Mouse (Mus musculus) adrenal gland (tissue): Measurements from ENCODE around the gene Rho.

Source experiments
- intact Hi-C: fragments of 180-260 bp; cut with DNase I; formaldehyde crosslinking; loops from one replicate; pipeline ENCODE4 v1.15.1; 2025
- long read RNA-seq, 2 experiments: library from polyadenylated mRNA; unstranded; transcript quantifications; one replicate each; pipeline ENCODE4 v2.0.0; 2020; ENCODE audit warnings: borderline replicate concordance in 1 of 2; ENCODE audit not compliant: insufficient replicate concordance in 1 of 2

Rho gene
- long read RNA-seq, experiment 1, result 0 reads
- long read RNA-seq, experiment 2, partial matches to known transcripts, result 0 of 1 reads
- long read RNA-seq, experiment 2, other reads (novel, unspliced or antisense), result 1 of 1 reads

DNA sequence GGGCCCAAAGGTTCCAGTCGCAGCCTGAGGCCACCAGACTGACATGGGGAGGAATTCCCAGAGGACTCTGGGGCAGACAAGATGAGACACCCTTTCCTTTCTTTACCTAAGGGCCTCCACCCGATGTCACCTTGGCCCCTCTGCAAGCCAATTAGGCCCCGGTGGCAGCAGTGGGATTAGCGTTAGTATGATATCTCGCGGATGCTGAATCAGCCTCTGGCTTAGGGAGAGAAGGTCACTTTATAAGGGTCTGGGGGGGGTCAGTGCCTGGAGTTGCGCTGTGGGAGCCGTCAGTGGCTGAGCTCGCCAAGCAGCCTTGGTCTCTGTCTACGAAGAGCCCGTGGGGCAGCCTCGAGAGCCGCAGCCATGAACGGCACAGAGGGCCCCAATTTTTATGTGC is at the start of gene Rho:
Gene Rho (plus strand): TSS at position 110 of the 400 bp plus-strand sequence.
- intact Hi-C loops, result no loop called here

DNA sequence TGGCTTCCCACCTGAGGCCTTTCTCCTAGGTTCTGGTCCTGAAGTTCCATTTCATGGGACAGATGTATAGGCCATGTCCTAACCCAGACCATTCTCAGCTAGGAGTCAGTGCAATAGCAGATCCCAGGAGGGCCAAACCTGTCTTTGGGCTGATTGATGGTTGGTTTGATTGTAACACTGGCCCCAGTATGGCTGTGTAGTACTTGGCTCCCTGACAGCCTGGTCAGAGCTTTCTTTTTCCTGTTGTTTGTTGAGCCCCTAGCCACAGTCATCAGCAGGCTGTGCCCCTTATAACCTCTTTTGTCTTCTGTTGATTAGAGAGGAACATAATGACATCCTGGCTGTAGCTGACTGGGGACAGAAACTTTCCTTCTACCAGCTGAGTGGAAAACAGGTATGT is 47.5 kb upstream of the Rho start:
- intact Hi-C loops, result no loop called here

DNA sequence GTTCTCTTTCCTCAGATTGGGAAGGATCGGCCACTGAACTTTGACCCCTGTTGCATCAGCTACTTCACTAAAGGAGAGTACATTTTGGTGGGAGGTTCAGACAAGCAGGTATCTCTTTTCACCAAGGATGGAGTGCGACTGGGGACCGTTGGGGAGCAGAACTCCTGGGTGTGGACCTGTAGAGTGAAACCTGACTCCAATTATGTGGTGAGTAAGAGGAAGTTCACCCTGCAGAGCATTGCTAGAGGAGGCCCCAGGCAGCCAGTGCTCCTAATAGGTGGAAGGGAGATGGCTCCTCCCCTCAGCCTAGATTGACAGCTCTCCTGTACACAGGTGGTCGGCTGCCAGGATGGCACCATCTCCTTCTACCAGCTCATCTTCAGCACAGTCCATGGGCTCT is 44.7 kb upstream of the Rho start:
- intact Hi-C loops, result no loop called here

DNA sequence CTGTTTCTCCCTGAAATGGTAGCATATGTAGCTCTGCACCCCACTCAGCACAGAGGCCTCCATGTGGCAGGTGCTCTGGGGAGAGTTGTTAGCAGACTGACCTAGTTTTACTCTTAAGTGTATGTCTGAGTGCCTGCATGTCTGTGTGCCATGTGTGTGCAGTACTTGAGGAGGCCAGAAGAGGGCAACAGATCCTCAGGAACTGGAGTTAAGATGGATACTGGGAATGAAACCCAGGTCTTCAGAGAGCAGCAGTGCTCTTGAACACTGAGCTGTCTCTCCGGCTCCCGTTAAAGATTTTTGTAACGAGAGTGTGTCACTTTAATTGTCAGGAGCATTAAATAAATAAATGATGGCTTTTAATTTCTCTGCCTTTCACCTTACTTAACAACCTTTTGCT is 43.3 kb upstream of the Rho start:
- intact Hi-C loops, result no loop called here

DNA sequence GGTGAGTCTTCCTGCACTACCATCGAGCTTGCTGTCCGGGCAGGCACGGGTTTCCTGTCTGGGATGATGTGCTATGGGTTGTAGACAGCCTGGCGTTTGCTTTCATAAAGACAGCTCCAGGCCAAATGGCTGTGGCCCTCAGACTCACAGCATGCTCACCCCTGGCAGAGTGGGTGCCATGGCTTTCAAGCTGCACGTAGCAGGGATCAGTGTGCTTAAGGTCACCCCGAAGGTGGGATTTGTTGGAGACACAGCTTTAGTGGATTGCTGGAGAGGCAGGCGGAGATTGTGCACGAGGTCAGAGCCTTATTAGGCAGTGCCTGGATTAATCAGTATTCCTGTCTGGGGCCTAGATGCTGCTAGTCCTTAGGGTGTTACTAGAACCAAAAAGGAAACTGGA is 40.9 kb upstream of the Rho start:
- intact Hi-C loops, result loop anchor here (10.0 kb wide), 1 partner anchor 234 kb away; no protein-coding TSS in a partner anchor

DNA sequence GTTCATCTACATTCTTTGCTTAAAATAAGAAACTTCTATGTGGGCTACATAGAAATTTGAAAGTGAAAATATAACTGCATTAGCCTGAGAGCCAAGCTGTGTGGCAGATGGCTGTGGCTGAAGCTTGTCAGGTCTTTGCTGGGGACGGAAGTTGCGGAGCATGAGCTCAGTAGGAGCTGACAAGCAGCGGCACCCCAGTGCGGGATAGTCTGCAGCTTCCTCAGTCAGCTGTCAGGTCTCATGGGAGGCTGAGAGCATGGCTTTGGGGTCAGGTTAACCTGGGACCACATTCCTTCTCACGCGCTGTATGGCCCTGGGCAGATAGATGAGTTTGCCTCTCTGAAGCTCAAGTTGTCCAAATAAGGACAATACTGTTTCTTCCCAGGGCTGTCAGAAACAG is 40.5 kb upstream of the Rho start:
- intact Hi-C loops, result loop anchor here (10.0 kb wide), 1 partner anchor 234 kb away; no protein-coding TSS in a partner anchor

DNA sequence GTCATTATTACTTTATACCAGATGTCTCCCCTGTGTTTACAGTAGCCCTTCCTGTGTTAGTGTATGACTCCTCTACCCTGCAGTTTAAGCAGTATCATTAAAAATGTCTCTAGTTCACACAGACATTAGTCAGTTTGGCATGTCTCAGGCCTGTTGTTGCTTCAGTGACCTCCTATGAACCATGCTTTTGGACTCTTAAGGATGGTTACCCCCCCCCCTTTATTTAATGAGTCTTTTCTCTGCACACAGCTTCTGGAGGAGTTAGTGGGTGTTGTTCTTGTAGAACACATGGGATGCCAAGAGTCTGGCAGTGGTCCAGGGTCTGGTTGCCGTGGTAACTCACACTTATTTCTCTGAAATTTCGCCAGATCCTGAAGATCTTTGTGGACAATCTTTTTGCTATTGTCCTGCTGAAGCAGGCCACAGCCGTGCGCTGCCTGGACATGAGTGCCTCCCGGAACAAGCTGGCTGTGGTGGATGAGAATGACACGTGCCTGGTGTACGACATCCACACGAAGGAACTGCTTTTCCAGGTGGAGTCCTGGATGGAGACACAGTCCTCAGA is 40.0 kb upstream of the Rho start:
- intact Hi-C loops, result loop anchor here (10.0 kb wide), 1 partner anchor 233 kb away; no protein-coding TSS in a partner anchor

DNA sequence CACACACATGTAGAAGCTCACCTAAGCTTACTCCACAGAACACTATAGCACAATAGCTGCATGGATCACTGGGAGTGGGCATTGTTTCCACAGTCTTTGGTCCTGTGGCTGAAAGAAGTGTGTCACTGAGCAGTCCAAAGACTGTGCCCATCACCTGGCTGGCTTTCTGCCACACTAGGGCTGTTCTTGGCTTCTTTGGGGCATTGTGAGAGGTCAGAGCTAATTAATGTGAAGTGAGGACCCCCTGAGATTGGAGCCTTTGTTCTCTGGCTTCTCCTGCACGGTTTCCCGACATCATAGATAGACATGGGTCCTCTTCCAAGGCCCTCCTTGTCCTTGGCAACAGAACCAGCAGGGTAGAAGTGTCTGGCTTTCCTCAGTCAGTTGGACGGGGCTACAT is 39.2 kb upstream of the Rho start:
- intact Hi-C loops, result loop anchor here (10.0 kb wide), 1 partner anchor 232 kb away; no protein-coding TSS in a partner anchor

DNA sequence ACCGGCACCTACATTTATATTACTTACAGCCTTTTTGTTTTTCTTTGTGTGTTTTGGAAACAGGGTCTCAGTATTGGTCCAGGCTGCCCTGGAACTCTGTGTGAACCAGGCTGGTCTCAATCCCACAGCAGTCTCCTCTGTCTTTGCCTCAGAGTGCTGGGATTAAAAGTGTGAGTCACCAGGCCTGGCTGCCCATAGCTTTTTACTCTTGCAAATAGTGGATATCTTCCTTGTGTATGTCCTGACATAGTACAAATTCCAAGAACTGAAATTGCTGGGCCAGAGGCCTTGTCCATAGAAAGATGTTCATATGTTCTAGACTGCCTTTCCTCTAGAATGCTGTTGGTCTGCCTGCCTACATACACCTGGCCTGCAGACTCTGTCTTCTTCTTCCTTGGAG is 35.2 kb upstream of the Rho start:
- intact Hi-C loops, result loop anchor here (10.0 kb wide), 1 partner anchor 228 kb away; no protein-coding TSS in a partner anchor

DNA sequence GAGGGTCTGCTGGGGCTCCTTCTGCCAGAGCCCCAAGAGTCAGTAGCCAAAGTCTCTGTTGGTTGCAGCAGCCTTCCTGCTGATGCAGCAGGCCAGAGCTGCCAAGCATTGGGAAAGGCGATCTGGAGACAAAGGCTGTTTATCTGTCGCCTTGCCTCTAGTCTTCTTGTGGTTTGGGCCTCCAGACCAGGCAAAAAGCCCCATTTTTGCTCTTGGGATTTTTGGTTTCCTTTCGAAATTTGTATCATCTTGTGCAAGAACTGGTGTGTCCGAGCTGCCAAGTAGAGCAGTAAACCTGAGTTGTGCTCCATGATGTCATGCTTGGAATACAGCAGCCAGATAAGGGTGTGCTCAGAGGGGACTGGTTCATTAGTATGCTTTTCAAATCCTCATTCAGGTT is 34.4 kb upstream of the Rho start:
- intact Hi-C loops, result loop anchor here (10.0 kb wide), 1 partner anchor 228 kb away; no protein-coding TSS in a partner anchor

DNA sequence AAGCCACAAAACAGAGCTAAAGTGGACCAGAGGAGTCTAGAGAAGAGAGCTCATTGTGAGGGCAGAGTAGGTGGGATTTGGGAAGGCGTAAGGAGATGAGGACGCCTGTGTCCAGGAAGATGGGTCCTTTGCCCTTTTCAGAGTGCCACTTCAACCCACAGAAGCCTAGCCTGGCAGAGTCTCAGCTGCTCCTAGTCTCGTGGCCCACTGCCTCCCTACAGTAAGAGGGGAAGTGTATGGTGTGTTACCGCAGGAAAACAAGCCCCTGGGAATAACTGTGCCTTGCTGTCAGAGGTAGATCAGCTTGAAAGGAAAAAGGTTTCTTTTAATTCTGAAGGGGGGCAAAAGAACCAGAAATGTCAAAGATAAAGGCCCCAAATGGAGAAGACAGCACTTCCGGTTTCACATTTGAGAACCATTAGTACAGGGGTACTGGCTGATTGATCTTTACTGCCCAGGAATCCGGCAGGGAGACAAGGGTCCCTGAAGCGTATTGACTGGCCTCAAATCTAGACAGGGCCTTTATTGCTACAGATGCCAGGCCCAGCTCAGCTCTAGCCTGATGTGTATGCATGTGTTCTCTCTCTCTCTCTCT is 33.5 kb upstream of the Rho start:
- intact Hi-C loops, result loop anchor here (10.0 kb wide), 1 partner anchor 227 kb away; no protein-coding TSS in a partner anchor

DNA sequence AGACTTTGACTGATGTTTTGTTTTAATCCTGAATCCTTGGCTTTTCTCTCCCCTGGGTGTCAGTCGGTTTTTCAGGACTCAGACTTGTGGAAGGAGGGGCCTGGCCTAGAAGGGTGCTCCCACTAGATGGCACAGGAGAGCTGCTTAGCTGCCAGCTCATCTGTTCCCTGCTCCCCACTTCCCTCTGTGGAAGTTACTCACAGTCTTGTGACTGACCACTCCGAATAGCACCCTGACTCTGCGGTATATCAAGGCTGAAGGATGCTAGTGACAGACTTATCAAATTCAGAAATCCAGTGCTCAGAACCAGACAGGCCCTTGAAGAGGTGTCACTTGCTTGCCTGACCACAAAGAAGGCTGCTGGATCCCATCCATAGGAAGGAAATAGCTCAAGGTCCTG is 30.5 kb upstream of the Rho start:
- intact Hi-C loops, result loop anchor here (2.0 to 5.0 kb wide), 2 partner anchors 56 to 106 kb away; no protein-coding TSS in a partner anchor

DNA sequence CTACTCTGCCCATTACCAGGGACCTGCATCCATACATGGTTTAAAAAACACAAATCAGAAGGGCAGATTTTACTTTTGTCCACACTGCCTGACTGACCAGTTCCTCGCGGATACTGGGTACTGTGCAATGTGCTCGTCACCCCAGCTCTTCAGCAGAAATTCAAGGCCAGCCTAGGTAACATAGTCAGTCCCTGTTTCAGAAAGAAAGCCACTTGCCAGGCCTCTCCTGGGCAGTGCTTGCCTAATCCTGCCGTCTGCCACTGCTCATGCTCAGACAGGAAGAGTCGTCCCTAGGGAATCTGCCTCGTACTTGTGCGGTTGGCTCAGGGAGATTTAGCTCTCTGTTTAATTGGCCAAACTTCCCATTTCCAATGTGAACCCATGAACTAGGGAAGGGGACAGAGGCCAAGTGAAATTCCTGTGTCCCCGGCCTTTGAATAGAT is 30.0 kb upstream of the Rho start:
- intact Hi-C loops, result loop anchor here (2.0 to 5.0 kb wide), 2 partner anchors 56 to 105 kb away; no protein-coding TSS in a partner anchor

DNA sequence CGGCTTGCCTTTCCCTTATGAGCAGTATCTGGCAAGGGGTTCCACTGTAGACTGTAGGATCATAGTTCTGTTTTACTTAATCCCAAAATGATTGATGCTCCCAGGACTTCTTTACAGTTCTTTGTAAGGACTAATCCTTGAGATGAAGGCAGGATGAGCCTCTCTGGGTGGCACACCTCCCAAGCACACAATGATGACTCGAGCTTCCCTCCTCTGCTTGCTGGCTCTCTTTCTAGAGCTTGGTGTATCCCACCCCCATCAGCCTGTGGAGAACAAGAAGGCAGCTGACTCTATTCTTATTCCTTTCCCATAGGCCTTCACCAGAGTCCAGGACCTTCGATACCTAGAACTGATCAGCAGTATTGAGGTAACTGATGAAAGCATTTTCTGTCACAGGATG is 29.0 kb upstream of the Rho start:
- intact Hi-C loops, result loop anchor here (5.0 kb wide), 1 partner anchor 55 kb away; no protein-coding TSS in a partner anchor

DNA sequence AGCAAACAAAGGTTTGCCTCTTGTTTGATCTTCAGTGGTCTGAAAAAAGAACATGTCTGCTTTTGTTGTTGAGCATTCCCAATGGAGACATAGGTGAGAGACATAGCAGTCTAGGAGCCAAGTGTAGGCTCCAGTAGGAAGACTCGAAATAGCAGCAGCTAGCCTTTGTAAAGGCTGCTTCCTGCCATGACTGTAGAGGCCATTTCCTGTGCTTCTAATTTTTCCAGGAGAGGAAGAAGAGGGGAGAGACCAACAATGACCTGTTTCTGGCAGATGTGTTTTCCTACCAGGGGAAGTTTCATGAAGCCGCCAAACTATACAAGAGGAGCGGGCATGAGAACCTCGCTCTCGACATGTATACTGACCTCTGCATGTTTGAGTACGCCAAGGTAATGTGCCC is 26.0 kb upstream of the Rho start:
- intact Hi-C loops, result no loop called here

DNA sequence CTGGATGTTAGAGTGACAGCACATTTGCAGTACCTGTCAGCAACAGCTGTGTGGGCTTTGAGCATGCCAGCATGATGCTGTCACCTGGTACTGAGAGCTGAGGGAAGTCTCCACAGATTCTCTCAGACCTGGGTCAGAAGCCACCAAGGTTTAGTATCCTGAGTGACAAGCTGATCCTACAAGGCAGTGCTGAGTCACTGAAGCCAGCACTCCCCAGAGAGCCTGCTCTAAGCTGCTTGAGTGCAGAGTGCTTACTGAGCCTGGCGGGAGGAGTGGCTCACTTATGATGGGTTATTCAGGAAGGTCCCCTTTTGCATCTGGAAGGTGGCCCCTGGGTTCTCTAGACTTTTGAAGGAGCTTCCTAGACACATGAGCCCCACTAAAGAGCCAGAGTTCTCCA is 25.1 kb upstream of the Rho start:
- intact Hi-C loops, result no loop called here

DNA sequence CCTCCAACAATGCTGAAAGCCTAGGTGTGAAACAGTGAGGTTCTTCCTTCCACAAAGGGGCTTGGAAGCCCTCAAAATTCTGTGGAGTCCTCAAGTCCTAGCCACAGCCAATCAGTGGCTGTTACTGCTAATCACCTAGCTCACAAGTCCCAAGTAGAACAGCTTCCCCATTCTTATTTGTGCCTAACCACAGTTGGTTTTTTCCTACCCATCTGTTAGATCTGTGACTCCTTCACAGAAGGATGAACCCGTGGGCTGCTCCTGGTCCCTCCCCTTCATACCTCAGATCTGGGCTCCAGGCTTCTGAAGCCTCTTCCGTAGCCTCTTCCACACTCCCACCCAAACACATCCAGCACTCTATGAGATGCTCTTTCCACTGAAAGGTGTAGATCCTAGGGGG is 24.7 kb upstream of the Rho start:
- intact Hi-C loops, result no loop called here

DNA sequence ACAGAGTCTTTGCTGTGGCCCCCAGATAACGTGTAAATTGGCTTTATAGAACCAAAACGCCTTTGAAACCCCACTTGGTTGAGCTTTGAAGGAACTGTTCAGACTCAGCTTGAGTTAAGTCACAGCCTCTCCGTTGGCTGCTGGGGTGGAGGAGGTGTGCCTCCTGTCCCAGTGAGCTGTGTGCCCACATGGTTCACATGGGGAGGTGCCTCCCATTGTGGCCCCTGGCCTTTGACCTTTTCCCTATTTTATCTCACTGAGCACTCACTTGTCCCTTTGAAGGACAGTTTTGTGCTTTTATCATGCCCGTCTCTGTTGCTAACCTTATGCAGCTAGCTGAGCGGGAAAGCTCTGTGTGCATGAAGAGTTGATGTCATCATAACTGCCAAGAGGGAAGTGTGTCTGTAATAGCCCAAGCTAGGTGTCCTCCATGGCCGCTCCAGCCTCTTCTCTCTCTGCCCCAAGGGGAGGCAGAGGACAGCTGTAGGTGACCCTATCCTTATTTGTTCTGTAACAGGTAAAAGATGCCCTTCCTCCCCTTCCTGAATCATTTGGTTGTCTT is 23.0 kb upstream of the Rho start:
- intact Hi-C loops, result no loop called here

DNA sequence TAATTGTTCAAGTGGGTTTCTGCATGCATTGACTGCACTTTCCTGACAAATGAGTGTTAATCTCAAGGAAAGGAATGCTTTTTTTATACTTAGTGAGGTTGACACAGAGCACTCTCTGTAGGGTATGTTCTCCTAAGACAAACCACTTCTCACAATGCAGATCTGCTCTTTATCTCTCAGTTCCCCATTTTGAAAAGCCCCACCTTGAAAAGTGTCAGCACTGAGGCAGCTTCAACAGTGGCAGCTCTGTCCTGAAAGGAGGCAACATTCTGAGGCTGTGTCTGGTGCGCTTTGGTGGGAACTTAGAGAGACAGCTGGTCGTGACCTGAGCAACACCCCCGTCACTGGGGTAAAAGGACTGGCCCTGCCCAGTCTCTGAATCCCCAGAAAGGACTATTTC is 22.5 kb upstream of the Rho start:
- intact Hi-C loops, result no loop called here

DNA sequence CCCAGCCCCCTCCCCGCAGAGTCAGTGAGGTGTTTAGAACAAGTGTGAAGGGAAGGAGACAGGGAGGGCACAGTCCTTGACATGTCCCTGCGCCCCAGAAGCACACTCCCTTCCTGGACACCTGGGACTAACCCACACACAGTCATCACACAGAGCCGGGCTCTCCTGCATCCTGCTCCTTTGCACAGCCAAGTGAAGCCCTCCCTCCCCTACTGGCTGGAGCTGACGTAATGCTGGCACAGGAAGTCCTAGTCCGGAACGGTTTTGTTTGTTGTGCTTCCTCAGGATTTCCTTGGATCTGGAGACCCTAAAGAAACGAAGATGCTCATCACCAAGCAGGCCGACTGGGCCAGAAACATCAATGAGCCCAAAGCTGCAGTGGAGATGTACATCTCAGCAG is 21.6 kb upstream of the Rho start:
- intact Hi-C loops, result no loop called here

DNA sequence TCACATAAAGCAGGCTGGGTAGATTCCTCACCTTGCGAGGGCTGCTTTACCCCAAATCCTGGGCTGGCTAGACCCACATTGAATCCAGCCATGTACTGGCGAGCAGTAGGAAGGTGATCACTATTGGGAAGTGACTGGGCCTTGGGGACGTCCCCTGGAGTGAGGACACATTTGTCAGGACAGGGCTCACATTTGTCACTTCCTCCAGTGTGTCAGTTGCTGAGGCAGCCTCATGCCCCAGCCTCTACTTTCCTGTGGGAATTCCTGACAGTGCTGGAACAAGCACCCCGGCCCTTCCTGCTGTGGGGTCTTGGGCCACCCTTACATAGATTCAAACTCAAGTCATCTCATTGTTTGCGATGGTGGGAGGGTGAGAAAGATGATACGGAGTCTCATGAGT is 19.8 kb upstream of the Rho start:
- intact Hi-C loops, result no loop called here

DNA sequence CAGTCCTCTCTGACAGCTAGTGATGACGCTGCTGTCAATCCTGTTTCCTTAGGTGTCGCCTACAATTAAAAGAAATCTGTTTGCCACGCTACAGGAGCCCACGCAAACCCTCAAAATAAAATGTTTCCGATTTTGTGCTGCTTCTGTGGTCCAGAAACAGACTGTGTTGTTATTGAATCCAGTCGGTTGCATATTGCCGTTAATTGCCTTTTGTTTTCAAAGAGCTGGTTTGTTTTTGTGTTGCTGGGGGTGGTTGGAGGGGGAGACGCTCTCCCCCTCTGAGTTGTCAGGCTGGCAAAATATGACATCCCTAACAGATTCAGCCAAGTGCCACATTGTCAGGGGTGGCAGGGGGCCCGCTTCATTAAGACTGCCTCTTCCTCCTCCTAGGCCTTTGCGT is 18.1 kb upstream of the Rho start:
- intact Hi-C loops, result no loop called here
